Mouse (Mus musculus): ENCODE data around the gene Naa15. TPM values are rescaled to one million over a fixed set of nuclear protein-coding genes. Genes with fewer than 3 reads are reported as not detected.
A peak's percentile ranks its signal among the peaks of the same experiment; 100 is the strongest.

Gene Naa15
- total and polyA plus RNA-seq, 3 experiments = 27.6 to 95.3 (median 59.0) TPM

DNA sequence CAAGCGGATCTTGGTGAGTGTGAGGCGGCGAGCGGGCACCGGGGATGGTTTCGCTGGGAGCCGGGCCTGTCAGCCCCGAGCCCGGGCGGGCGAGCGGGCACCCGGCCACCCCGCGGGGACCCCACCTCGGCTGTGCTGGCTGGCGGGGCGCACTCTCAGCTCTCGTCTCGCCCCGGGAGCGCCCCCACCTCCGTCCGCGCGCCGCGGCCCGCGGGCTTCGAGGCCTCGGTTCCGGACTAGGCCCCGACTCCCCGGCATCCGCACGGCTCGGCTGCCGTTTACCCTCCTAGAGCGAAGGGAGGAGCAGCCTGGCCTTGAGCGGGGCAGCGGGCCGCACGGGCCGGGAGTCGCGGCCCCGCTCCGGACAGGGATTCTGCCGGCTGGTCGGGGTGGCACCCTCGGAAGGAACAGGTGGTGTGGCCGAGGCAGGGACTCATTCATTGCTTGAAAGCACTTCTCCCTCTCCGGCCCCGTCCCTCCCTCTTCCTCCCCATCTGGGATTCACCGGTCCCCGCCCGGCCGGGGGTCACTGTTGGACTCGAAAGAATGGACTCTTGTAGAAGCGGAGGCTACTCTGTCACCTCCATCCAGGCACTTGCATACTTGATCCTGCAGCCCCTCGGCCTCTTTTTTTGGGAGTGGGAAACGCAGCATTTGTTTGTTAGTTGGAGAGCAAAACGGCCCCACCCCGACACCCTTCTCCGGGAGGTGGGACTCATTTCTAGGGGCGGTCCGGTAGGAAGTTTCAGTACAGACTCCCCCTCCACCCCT lies 1.6 kb downstream of the Naa15 start:
- Histone ChIP-seq H3K79me2 (replicated peaks; ENCODE audit: control insufficient read depth, extremely low read depth, insufficient read depth, poor library complexity, severe bottlenecking) (peaks cover 63% of the 10 kb centered on the region), H3K9me3 (replicated peaks; ENCODE audit: low read length) (no peaks in the 10 kb centered on the region), H3K36me3 (replicated peaks in 1 of 2; ENCODE audit: control insufficient read depth in 1 of 2, insufficient read depth in 1 of 2, low read length in 1 of 2) (peaks cover 0 to 25% of the 10 kb centered on the region in 2 experiments), H3K27me3 (replicated peaks) (no peaks in the 10 kb centered on the region), H3K4me1 (ENCODE audit: control insufficient read depth in 1 of 2, insufficient read depth in 2 of 2) (peaks cover 0 to 48% of the 10 kb centered on the region in 2 experiments; a peak in 3 of 4 replicates), H3K4me2 (ENCODE audit: insufficient read depth, low read depth, poor library complexity, severe bottlenecking) (peak overlapping the region; percentile 67), H3K27ac (ENCODE audit: insufficient read depth, low read depth) (peak overlapping the region; percentile 69), H3K4me3 (replicated peaks in 1 of 3; ENCODE audit: low read depth in 2 of 3, low read length in 2 of 3, poor library complexity in 1 of 3) (peak overlapping the region; percentile 78 to 82 (median 80)), H3K9ac (ENCODE audit: insufficient read depth, low read depth) (peak overlapping the region; percentile 97)
- in situ Hi-C loops (cut with MboI; ENCODE audit: low pct_ligation_motif_present, low pct_unique_long_range_greater_than_20kb, low sequenced_read_pairs) (no loop called here), dilution Hi-C loops (cut with MboI; ENCODE audit: extremely low pct_ligation_motif_present, extremely low pct_unique_long_range_greater_than_20kb, low sequenced_read_pairs) (no loop called here)
- TF ChIP-seq JUN (IDR thresholded peaks at IDR 0.05; ENCODE audit: insufficient read depth, low read depth, low read length) (no peak), ETS1 (conservative IDR thresholded peaks at IDR 0.05; ENCODE audit: low read depth, low read length) (no peak), PAX5 (IDR thresholded peaks at IDR 0.05; ENCODE audit: low read length) (no peak), ZNF384 (IDR thresholded peaks at IDR 0.05; ENCODE audit: low read depth, low read length) (no peak), POLR2A (IDR thresholded peaks at IDR 0.05; ENCODE audit: low read depth, low read length) (no peak), CHD1 (IDR thresholded peaks at IDR 0.05; ENCODE audit: low read depth, low read length) (no peak), SMC3 (IDR thresholded peaks at IDR 0.05; ENCODE audit: low read depth, low read length) (no peak), UBTF (IDR thresholded peaks at IDR 0.05; ENCODE audit: low read depth, low read length) (peak; percentile 59; the same call in 1 of the 2 replicates), MXI1 (IDR thresholded peaks at IDR 0.05; ENCODE audit: low read depth, low read length) (0 out of 2 replicates have a peak, but pooled peaks have one; percentile 2), RAD21 (IDR thresholded peaks at IDR 0.05; ENCODE audit: low read depth, low read length) (no peak), MAZ (IDR thresholded peaks at IDR 0.05; ENCODE audit: low read depth, low read length) (no peak)
- peak; percentile 42 for DNase-seq (ENCODE audit: extremely low read depth)

DNA sequence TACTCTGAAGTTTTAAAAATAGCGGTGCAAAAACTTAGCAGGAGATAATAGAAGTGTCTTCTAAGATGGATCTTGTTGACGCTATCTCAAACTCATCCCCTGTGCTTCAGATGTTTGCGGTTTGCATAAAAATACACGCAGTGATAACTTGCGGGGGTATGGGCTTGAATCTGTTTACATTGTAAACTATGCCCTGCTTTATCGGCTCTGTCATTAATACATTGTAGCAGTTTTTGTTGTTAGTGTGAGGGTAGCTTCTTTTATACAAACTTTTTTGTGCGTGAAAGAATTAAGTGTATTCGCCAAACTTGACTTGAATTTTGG lies 2.1 kb downstream of the Naa15 start:
- dilution Hi-C loops (cut with MboI; ENCODE audit: extremely low pct_ligation_motif_present, extremely low pct_unique_long_range_greater_than_20kb, low sequenced_read_pairs) = no loop called here
- in situ Hi-C loops (cut with MboI; ENCODE audit: low pct_ligation_motif_present, low pct_unique_long_range_greater_than_20kb, low sequenced_read_pairs) = no loop called here
- H3K36me3 ChIP-seq (replicated peaks in 1 of 2; ENCODE audit: control insufficient read depth in 1 of 2, insufficient read depth in 1 of 2, low read length in 1 of 2) = peaks cover 4 to 30% of the 10 kb centered on the region in 2 experiments
- no peak for TF ChIP-seq USF1 (IDR thresholded peaks at IDR 0.05; ENCODE audit: low read depth, low read length)
- no peak for TF ChIP-seq CTCF (conservative IDR thresholded peaks at IDR 0.05 in 1 of 2, IDR thresholded peaks at IDR 0.05 in 1 of 2; ENCODE audit: low read depth in 2 of 2, low read length in 2 of 2)
- no peak for TF ChIP-seq MXI1 (IDR thresholded peaks at IDR 0.05; ENCODE audit: low read depth, low read length)
- no peak for TF ChIP-seq BHLHE40 (IDR thresholded peaks at IDR 0.05; ENCODE audit: low read depth, low read length)
- TF ChIP-seq MEF2A (IDR thresholded peaks at IDR 0.05; ENCODE audit: borderline replicate concordance, low read depth, low read length) = no peak
- no peak for TF ChIP-seq POLR2A (IDR thresholded peaks at IDR 0.05; ENCODE audit: low read depth, low read length)
- no peak for TF ChIP-seq UBTF (IDR thresholded peaks at IDR 0.05; ENCODE audit: low read depth, low read length)
- peaks cover 0 to 53% of the 10 kb centered on the region in 2 experiments; a peak in 3 of 4 replicates for H3K4me1 ChIP-seq (ENCODE audit: control insufficient read depth in 1 of 2, insufficient read depth in 2 of 2)
- DNase-seq (ENCODE audit: extremely low read depth) = no peak
- no peaks in the 10 kb centered on the region for H3K27me3 ChIP-seq (replicated peaks)
- no peak overlapping the region for H3K27ac ChIP-seq (ENCODE audit: insufficient read depth, low read depth)
- H3K9ac ChIP-seq (ENCODE audit: insufficient read depth, low read depth) = peak overlapping the region; percentile 97
- no peaks in the 10 kb centered on the region for H3K9me3 ChIP-seq (replicated peaks; ENCODE audit: low read length)
- H3K79me2 ChIP-seq (replicated peaks; ENCODE audit: control insufficient read depth, extremely low read depth, insufficient read depth, poor library complexity, severe bottlenecking) = peaks cover 69% of the 10 kb centered on the region
- peak overlapping the region; percentile 78 to 82 (median 80) for H3K4me3 ChIP-seq (replicated peaks in 1 of 3; ENCODE audit: low read depth in 2 of 3, low read length in 2 of 3, poor library complexity in 1 of 3)
- H3K4me2 ChIP-seq (ENCODE audit: insufficient read depth, low read depth, poor library complexity, severe bottlenecking) = peak overlapping the region; percentile 67

All from CH12.LX (cell line).